In the genomic region with DNA sequence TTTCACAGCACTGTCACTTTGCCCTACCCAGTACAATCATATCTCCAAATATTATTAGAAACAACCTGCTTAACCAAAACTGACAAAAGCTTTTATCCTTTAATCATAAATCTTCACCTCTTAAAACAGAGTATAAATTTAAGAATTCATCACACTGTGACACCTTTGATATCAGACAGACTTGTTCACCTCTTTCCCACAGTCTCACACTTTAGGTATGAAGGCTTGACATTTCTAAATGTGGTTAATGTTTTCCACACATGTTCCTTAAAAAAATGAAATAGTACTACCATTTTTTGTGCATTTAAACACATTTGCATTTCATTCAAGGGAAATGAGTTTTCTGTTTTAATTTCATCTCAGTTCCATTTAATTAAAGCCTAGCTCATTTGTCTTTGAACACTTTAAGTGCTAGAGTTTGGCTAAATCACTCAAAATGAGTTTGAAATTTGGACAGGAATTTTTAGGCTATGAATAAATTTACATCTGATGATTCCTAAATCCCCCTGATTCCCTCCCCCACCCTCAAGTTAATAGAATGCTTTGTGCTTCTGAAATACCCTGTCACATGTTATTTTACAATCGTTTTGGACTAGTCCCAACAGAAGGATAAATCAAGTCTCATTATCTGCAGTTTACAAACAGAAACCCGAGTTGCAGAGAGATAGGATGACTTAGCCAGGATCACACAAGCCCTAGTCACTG, we compare ENCODE assay signal across 21 mouse cellular contexts.
"Had no signal": no experiment of that assay in that cellular context is flagged by ENCODE, and none has a peak within 500 bp of the region (broad histone marks: within the 10 kb centered on the region; RNA-seq: fewer than 3 reads in every experiment).

No protein-coding gene starts in this region.

- H3K9me3 ChIP-seq: lung, embryonic 15.5 days; midbrain, embryonic 15.5 days; neural tube, embryonic 13.5 days; stomach, embryonic 15.5 days had no signal

- H3K4me1 ChIP-seq: lung, embryonic 15.5 days; midbrain, embryonic 15.5 days; neural tube, embryonic 13.5 days; stomach, embryonic 15.5 days had no signal

- DNase-seq: kidney, adult 2 months; kidney, postnatal 25 days; layer of hippocampus, adult 9-11 months; layer of hippocampus, postnatal 36 days; liver, postnatal 0 days; lung, postnatal 10 days; lung, postnatal 4 days; retina, postnatal 1 day; right cerebral cortex, postnatal 25 days; spleen, adult 18-20 months; thymus, postnatal 36 days had no signal

- H3K27ac ChIP-seq: kidney, postnatal 0 days; layer of hippocampus, adult 2 months; left cerebral cortex, adult 2 months; liver, embryonic 14.5 days; lung, embryonic 15.5 days; midbrain, embryonic 15.5 days; neural tube, embryonic 13.5 days; stomach, embryonic 15.5 days had no signal

- H3K4me3 ChIP-seq: layer of hippocampus, adult 2 months; left cerebral cortex, adult 2 months; lung, embryonic 15.5 days; midbrain, embryonic 15.5 days; myocyte; neural tube, embryonic 13.5 days; stomach, embryonic 15.5 days had no signal

- H3K36me3 ChIP-seq: lung, embryonic 15.5 days; midbrain, embryonic 15.5 days; neural tube, embryonic 13.5 days; stomach, embryonic 15.5 days had no signal

- H3K4me2 ChIP-seq: lung, embryonic 15.5 days; midbrain, embryonic 11.5 days; midbrain, embryonic 15.5 days; neural tube, embryonic 13.5 days; stomach, embryonic 15.5 days had no signal

- ATAC-seq: liver, postnatal 0 days; midbrain, embryonic 15.5 days had no signal

- H3K9ac ChIP-seq: liver, embryonic 14.5 days; liver, postnatal 0 days; lung, embryonic 15.5 days; midbrain, embryonic 15.5 days; neural tube, embryonic 13.5 days; stomach, embryonic 15.5 days had no signal

- H3K27me3 ChIP-seq: lung, embryonic 15.5 days; midbrain, embryonic 15.5 days; neural tube, embryonic 13.5 days; stomach, embryonic 15.5 days had no signal
